Mouse (Mus musculus) limb, embryonic 11.5 days (tissue): ENCODE results near the gene Ovch2. TPM values are rescaled to one million over a fixed set of nuclear protein-coding genes. Genes with fewer than 3 reads are reported as not detected.

Source experiments
- ATAC-seq: fragments of 200-750 bp; cut with Nextera tagmentation; 2 replicates; pipeline ENCODE4 v1.8.0; 2017; ENCODE audit warnings: low read depth; ENCODE audit not compliant: insufficient number of reproducible peaks, low FRiP score, low TSS enrichment
- DNase-seq: peaks from one replicate; pipeline ENCODE4 v3.0.0-alpha.2; 2015; ENCODE audit warnings: low spot score
- H3K27ac ChIP-seq: fragments of 300-500 bp; sonication (generic); replicated peaks from 2 replicates; pipeline ENCODE4 v1.5.1; 2014; ENCODE audit warnings: low read depth, mild to moderate bottlenecking, low read length
- H3K27me3 ChIP-seq: fragments of 300-500 bp; sonication (generic); 2 replicates; pipeline ENCODE4 v1.6.1; 2014; ENCODE audit warnings: mild to moderate bottlenecking, low read length, mixed read lengths; ENCODE audit not compliant: control insufficient read depth, insufficient read depth
- H3K36me3 ChIP-seq: fragments of 300-500 bp; sonication (generic); 2 replicates; pipeline ENCODE4 v1.6.1; 2014; ENCODE audit warnings: mild to moderate bottlenecking, low read length, moderate library complexity, mixed read lengths; ENCODE audit not compliant: control insufficient read depth, insufficient read depth
- H3K4me1 ChIP-seq: fragments of 300-500 bp; sonication (generic); 2 replicates; pipeline ENCODE4 v1.6.1; 2014; ENCODE audit warnings: low read length, mixed read lengths; ENCODE audit not compliant: control insufficient read depth, insufficient read depth
- H3K4me2 ChIP-seq: fragments of 300-500 bp; sonication (generic); 2 replicates; pipeline ENCODE4 v1.6.1; 2014; ENCODE audit warnings: low read depth, mild to moderate bottlenecking, moderate library complexity; ENCODE audit not compliant: severe bottlenecking
- H3K4me3 ChIP-seq: fragments of 300-500 bp; sonication (generic); 2 replicates; pipeline ENCODE4 v1.5.1; 2014; ENCODE audit warnings: low read depth, low read length
- H3K9ac ChIP-seq: fragments of 300-500 bp; sonication (generic); 2 replicates; pipeline ENCODE4 v1.6.1; 2014; ENCODE audit warnings: mild to moderate bottlenecking, low read length
- H3K9me3 ChIP-seq: fragments of 300-500 bp; sonication (generic); 2 replicates; pipeline ENCODE4 v1.6.1; 2016; ENCODE audit warnings: low read length; ENCODE audit not compliant: control insufficient read depth
- WGBS: fragments of 180-500 bp; shearing (Covaris S2); extraction: QIAGEN DNeasy Blood & Tissue Kit; methylation state at CpG from one replicate; pipeline ENCODE4 v1.1.7; 2014; 5-methylcytosine and 5-hydroxymethylcytosine counted together
- polyA plus RNA-seq: library from polyadenylated mRNA; unstranded; fragments of >200 nt; fragmentation: Nextera tagmentation; extraction: Ambion mirVana; gene quantifications from 2 replicates; pipeline ENCODE4 v1.2.1, GENCODE M21; 2014

The Ovch2 gene
- polyA plus RNA-seq, 1 experiment from 2014 or later, result not detected

GRCm38 (mm10) chr7:107787977-107788620, 12.9 kb downstream of the Ovch2 start:
- ATAC-seq (no peak), DNase-seq (peak; percentile 26)

GRCm38 (mm10) chr7:107779611-107780010, 21.4 kb downstream of the Ovch2 start:
- ATAC-seq, result no peak
- Histone ChIP-seq H3K36me3 (no peaks in the 10 kb centered on the region), H3K27ac (no peak overlapping the region), H3K4me3 (no peak overlapping the region), H3K4me1 (no peaks in the 10 kb centered on the region), H3K9me3 (no peaks in the 10 kb centered on the region), H3K4me2 (no peak overlapping the region), H3K27me3 (no peaks in the 10 kb centered on the region), H3K9ac (no peak overlapping the region)
- DNase-seq, result no peak
- WGBS, result 45% methylated on average over 4 of the region's 4 CpGs

More at GRCm38 (mm10) chr7:107787977-107788620, 12.9 kb downstream of the Ovch2 start:
- Histone ChIP-seq H3K27ac (no peak overlapping the region), H3K36me3 (no peaks in the 10 kb centered on the region), H3K9ac (no peak overlapping the region), H3K4me2 (no peak overlapping the region), H3K4me3 (no peak overlapping the region), H3K9me3 (no peaks in the 10 kb centered on the region), H3K4me1 (no peaks in the 10 kb centered on the region), H3K27me3 (no peaks in the 10 kb centered on the region)
- WGBS, result 59% methylated on average over 3 of the region's 3 CpGs

- WGBS, result 86% methylated on average over 1 of the region's 1 CpGs
- DNase-seq (no peak), ATAC-seq (no peak)
- Histone ChIP-seq H3K4me3 (no peak overlapping the region), H3K27me3 (no peaks in the 10 kb centered on the region), H3K9me3 (no peaks in the 10 kb centered on the region), H3K27ac (no peak overlapping the region), H3K4me2 (no peak overlapping the region), H3K9ac (no peak overlapping the region), H3K4me1 (no peaks in the 10 kb centered on the region), H3K36me3 (no peaks in the 10 kb centered on the region)
Measured at GRCm38 (mm10) chr7:107778216-107778615, 22.8 kb downstream of the Ovch2 start.

- Histone ChIP-seq H3K4me1 (no peaks in the 10 kb centered on the region), H3K9me3 (no peaks in the 10 kb centered on the region), H3K4me3 (no peak overlapping the region), H3K36me3 (no peaks in the 10 kb centered on the region), H3K9ac (no peak overlapping the region), H3K4me2 (no peak overlapping the region), H3K27me3 (no peaks in the 10 kb centered on the region), H3K27ac (no peak overlapping the region)
- 79% methylated on average over 6 of the region's 6 CpGs for WGBS
- no peak for ATAC-seq
- no peak for DNase-seq
Measured at GRCm38 (mm10) chr7:107770812-107771211, 30.2 kb downstream of the Ovch2 start.

- H3K9me3 ChIP-seq, result no peaks in the 10 kb centered on the region
- ATAC-seq (peak; percentile 71; the same call in 1 of the 2 replicates), DNase-seq (peak; percentile 58)
- H3K4me1 ChIP-seq, result 0 out of 2 replicates have a peak, but pooled peaks cover 3% of the 10 kb centered on the region
- no peak within 1 kb of the TSS for H3K27ac ChIP-seq
- H3K4me3 ChIP-seq, result peak within 1 kb of the TSS; percentile 24
- WGBS, result 10% methylated on average over 23 of the region's 23 CpGs
- H3K4me2 ChIP-seq, result peak within 1 kb of the TSS; percentile 64
- peak within 1 kb of the TSS; percentile 45 for H3K9ac ChIP-seq
- no peaks in the 10 kb centered on the region for H3K36me3 ChIP-seq
- H3K27me3 ChIP-seq, result no peaks in the 10 kb centered on the region
Measured at GRCm38 (mm10) chr7:107757308-107758151, 43.5 kb downstream of the Ovch2 start, which contains the start of gene Cyb5r2. TSS of gene Cyb5r2 (minus strand) at chr7:107758032.

GRCm38 (mm10) chr7:107756748-107757147, 44.3 kb downstream of the Ovch2 start:
- Histone ChIP-seq H3K9ac (no peak overlapping the region), H3K9me3 (no peaks in the 10 kb centered on the region), H3K27ac (no peak overlapping the region), H3K4me2 (no peak overlapping the region), H3K27me3 (no peaks in the 10 kb centered on the region), H3K4me1 (0 out of 2 replicates have a peak, but pooled peaks cover 3% of the 10 kb centered on the region), H3K4me3 (no peak overlapping the region), H3K36me3 (no peaks in the 10 kb centered on the region)
- WGBS, result 95% methylated on average over 2 of the region's 2 CpGs
- ATAC-seq (no peak), DNase-seq (no peak)

- DNase-seq (no peak), ATAC-seq (no peak)
- H3K4me1 ChIP-seq, result 0 out of 2 replicates have a peak, but pooled peaks cover 3% of the 10 kb centered on the region
- no peaks in the 10 kb centered on the region for H3K27me3 ChIP-seq
- no peak overlapping the region for H3K4me3 ChIP-seq
- no peaks in the 10 kb centered on the region for H3K9me3 ChIP-seq
- H3K9ac ChIP-seq, result no peak overlapping the region
- no peak overlapping the region for H3K4me2 ChIP-seq
- no peaks in the 10 kb centered on the region for H3K36me3 ChIP-seq
- WGBS, result 71% methylated on average over 3 of the region's 3 CpGs
- H3K27ac ChIP-seq, result no peak overlapping the region
Measured at GRCm38 (mm10) chr7:107755905-107756304, 45.1 kb downstream of the Ovch2 start.

- H3K27ac ChIP-seq, result no peak overlapping the region
- H3K4me2 ChIP-seq, result no peak overlapping the region
- no peaks in the 10 kb centered on the region for H3K36me3 ChIP-seq
- H3K4me1 ChIP-seq, result no peaks in the 10 kb centered on the region
- whole genome bisulfite sequencing, result 72% methylated on average over 10 of the region's 10 CpGs
- no peak overlapping the region for H3K4me3 ChIP-seq
- no peaks in the 10 kb centered on the region for H3K9me3 ChIP-seq
- DNase-seq (no peak), ATAC-seq (no peak)
- H3K27me3 ChIP-seq, result no peaks in the 10 kb centered on the region
- H3K9ac ChIP-seq, result no peak overlapping the region
Measured at GRCm38 (mm10) chr7:107752031-107752520, 48.9 kb downstream of the Ovch2 start.
